Mouse (Mus musculus) lung, adult 10 weeks (tissue): ENCODE results near the gene Prom2. TPM values are rescaled to one million over a fixed set of nuclear protein-coding genes. Genes with fewer than 3 reads are reported as not detected.

ENCODE experiments used
- polyA plus RNA-seq: library from polyadenylated mRNA; stranded (reverse); fragments of 350-450 nt; fragmentation: Illumina TruSeq; extraction: RNeasy Lipid Tissue Mini Kit (QIAGEN cat#74804); gene quantifications from one replicate; pipeline ENCODE4 v1.2.3, GENCODE M21; 2014; ENCODE audit warnings: low read depth, low replicate concordance; ENCODE audit not compliant: insufficient read depth

Prom2 gene
- 1.1 TPM for polyA plus RNA-seq

GRCm38 (mm10) chr2:127541185-127541584 lies at the start of gene Prom2:
Gene Prom2 (minus strand): TSS chr2:127541467.

GRCm38 (mm10) chr2:127586694-127587513 lies 45.6 kb upstream of the Prom2 start, which contains the start of the genes Zfp661 and Mrps5:
Gene Zfp661 (minus strand): TSS chr2:127587094.
Gene Mrps5 (plus strand): TSS chr2:127587222.

GRCm38 (mm10) chr2:127522006-127522441 lies 19.2 kb downstream of the Prom2 start, which contains the start of gene Kcnip3:
Gene Kcnip3 (minus strand): TSS chr2:127522094.

Other genes starting within 250 kb of the Prom2 start
- gene Dusp2, start 205.3 kb downstream of the Prom2 start, polyA plus RNA-seq: 5.6 TPM
- gene Astl, start 202.8 kb downstream of the Prom2 start, polyA plus RNA-seq: not detected
- gene Adra2b, start 178.3 kb downstream of the Prom2 start, polyA plus RNA-seq: 0.08 TPM
- gene Gpat2, start 116.3 kb downstream of the Prom2 start, polyA plus RNA-seq: not detected
- gene Fahd2a, start 96.9 kb downstream of the Prom2 start, polyA plus RNA-seq: 16.4 TPM
- gene Kcnip3, start 19.4 kb downstream of the Prom2 start, polyA plus RNA-seq: 1.6 TPM
- 1.4 TPM for gene Zfp661, start 45.6 kb upstream of the Prom2 start, polyA plus RNA-seq
- 30.5 TPM for gene Mrps5, start 45.8 kb upstream of the Prom2 start, polyA plus RNA-seq
- gene Mal, start 115.2 kb upstream of the Prom2 start, polyA plus RNA-seq: 13.2 TPM
- gene Mall, start 188.5 kb upstream of the Prom2 start, polyA plus RNA-seq: 5.6 TPM
- 17.6 TPM for gene Nphp1, start 247.4 kb upstream of the Prom2 start, polyA plus RNA-seq